Mouse (Mus musculus): ENCODE measurements around the gene Comp. TPM values are rescaled to one million over a fixed set of nuclear protein-coding genes. Genes with fewer than 3 reads are reported as not detected.

Comp gene
- polyA plus RNA-seq, 1 experiment from 2014 or later = 0.35 TPM

GRCm38 (mm10) chr8:70359411-70359810 lies 13.9 kb upstream of the Comp start:
- H3K4me1 ChIP-seq = peaks cover 11% of the 10 kb centered on the region
- WGBS = 31% methylated on average over 3 of the region's 3 CpGs
- no peak for DNase-seq (ENCODE audit: low spot score)
- no peaks in the 10 kb centered on the region for H3K9me3 ChIP-seq (replicated peaks)
- H3K27ac ChIP-seq = no peak overlapping the region
- H3K36me3 ChIP-seq = no peaks in the 10 kb centered on the region
- H3K4me3 ChIP-seq = no peak overlapping the region
- H3K27me3 ChIP-seq (ENCODE audit: low read depth, poor library complexity, severe bottlenecking) = peaks cover 24% of the 10 kb centered on the region

DNA sequence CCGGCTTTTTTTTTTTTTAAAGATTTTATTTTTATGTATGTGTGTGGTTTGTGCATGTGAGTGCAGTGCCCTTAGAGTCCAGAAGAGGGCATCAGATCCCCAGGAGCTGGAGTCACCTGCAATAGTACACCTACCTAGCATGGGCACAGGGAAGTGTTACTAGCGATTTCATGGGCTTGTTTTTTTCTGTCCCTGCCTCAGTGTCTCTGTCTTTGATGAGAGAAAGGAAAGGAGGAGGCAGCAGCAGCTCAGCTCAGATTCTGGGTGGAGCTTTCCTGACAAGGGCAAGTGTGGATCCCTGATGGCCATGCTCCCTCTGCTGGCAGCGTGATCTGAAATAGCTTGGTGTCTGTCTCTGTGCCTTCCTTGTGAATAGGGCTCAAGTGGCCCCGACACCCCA lies 12.6 kb upstream of the Comp start:
- Histone ChIP-seq H3K9me3 (replicated peaks) (no peaks in the 10 kb centered on the region), H3K36me3 (no peaks in the 10 kb centered on the region), H3K4me3 (no peak overlapping the region), H3K4me1 (peaks cover 12% of the 10 kb centered on the region), H3K27me3 (ENCODE audit: low read depth, poor library complexity, severe bottlenecking) (peaks cover 24% of the 10 kb centered on the region), H3K27ac (no peak overlapping the region)
- no peak for DNase-seq (ENCODE audit: low spot score)
- WGBS = 49% methylated on average over 4 of the region's 4 CpGs

DNA sequence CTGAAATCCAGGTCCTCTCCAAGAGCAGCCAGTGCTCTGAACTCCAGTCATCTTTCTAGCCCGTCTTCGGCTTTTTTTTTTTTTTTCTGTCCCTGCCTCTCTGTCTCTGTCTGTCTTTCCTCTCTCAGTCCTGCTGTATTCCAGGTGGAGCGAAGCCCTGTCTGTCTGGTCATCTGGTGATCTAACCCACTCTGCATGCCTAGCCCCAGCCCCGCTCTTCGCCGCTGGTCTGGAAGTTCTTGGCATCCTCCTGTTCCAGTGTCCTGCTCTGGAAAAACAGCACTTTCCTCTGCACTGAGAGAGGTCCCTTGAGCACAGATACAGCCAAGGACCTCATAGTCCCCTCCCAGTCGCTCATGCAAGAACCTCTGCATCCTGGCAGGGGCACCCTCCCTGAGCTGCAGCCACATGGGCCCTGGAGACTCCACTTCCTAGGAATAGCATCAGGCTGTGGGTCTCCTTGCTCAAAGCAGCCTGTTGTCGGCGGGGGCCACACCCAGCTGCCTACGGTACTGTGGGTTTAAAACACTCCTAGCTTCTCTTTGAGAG lies 11.8 kb upstream of the Comp start:
- no peak overlapping the region for H3K4me3 ChIP-seq
- peaks cover 24% of the 10 kb centered on the region for H3K27me3 ChIP-seq (ENCODE audit: low read depth, poor library complexity, severe bottlenecking)
- WGBS = 74% methylated on average over 10 of the region's 10 CpGs
- no peak overlapping the region for H3K27ac ChIP-seq
- no peaks in the 10 kb centered on the region for H3K36me3 ChIP-seq
- H3K4me1 ChIP-seq = peaks cover 14% of the 10 kb centered on the region
- DNase-seq (ENCODE audit: low spot score) = no peak
- H3K9me3 ChIP-seq (replicated peaks) = no peaks in the 10 kb centered on the region

- WGBS = 49% methylated on average over 5 of the region's 5 CpGs
- Histone ChIP-seq H3K9me3 (replicated peaks) (no peaks in the 10 kb centered on the region), H3K36me3 (no peaks in the 10 kb centered on the region), H3K4me1 (peaks cover 14% of the 10 kb centered on the region), H3K4me3 (no peak overlapping the region), H3K27ac (no peak overlapping the region), H3K27me3 (ENCODE audit: low read depth, poor library complexity, severe bottlenecking) (peaks cover 21% of the 10 kb centered on the region)
- DNase-seq (ENCODE audit: low spot score) = no peak
Observed at GRCm38 (mm10) chr8:70364066-70364465, 9.3 kb upstream of the Comp start.

GRCm38 (mm10) chr8:70366588-70366987 lies 6.8 kb upstream of the Comp start:
- H3K27me3 ChIP-seq (ENCODE audit: low read depth, poor library complexity, severe bottlenecking) = peaks cover 29% of the 10 kb centered on the region
- H3K4me3 ChIP-seq = no peak overlapping the region
- DNase-seq (ENCODE audit: low spot score) = no peak
- no peak overlapping the region for H3K27ac ChIP-seq
- no peaks in the 10 kb centered on the region for H3K36me3 ChIP-seq
- peaks cover 17% of the 10 kb centered on the region for H3K4me1 ChIP-seq
- 69% methylated on average over 5 of the region's 5 CpGs for WGBS
- H3K9me3 ChIP-seq (replicated peaks) = no peaks in the 10 kb centered on the region

GRCm38 (mm10) chr8:70370476-70370875 lies 2.9 kb upstream of the Comp start:
- no peak for DNase-seq (ENCODE audit: low spot score)
- Histone ChIP-seq H3K36me3 (no peaks in the 10 kb centered on the region), H3K4me1 (peaks cover 45% of the 10 kb centered on the region), H3K27ac (no peak overlapping the region), H3K9me3 (replicated peaks) (no peaks in the 10 kb centered on the region), H3K4me3 (no peak overlapping the region), H3K27me3 (ENCODE audit: low read depth, poor library complexity, severe bottlenecking) (peaks cover 56% of the 10 kb centered on the region)
- WGBS = 81% methylated on average over 7 of the region's 7 CpGs

DNA sequence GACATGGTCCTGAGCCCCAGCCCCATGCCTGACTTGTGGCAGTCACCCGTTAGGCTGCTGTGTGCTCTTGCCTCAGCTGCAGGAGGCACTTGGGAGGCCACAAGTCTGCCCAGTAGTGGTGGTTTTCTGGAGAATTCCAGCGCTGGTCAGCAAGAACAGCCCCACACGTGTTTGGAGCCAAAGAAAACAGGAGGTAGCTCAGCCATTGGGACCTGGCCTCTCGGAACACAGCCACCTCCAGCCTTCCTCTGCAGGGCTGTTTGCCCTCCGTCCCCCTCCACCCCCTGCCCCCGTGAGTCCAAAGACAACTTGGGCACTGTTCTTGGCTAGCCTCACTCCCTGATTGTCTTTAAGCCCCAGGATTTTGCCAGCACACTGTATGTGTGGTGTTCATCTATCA lies 1.4 kb upstream of the Comp start:
- Histone ChIP-seq H3K27ac (no peak overlapping the region; the same call in 1 of the 2 replicates), H3K9me3 (replicated peaks) (no peaks in the 10 kb centered on the region), H3K4me3 (no peak overlapping the region), H3K36me3 (no peaks in the 10 kb centered on the region), H3K4me1 (peaks cover 54% of the 10 kb centered on the region), H3K27me3 (ENCODE audit: low read depth, poor library complexity, severe bottlenecking) (peaks cover 71% of the 10 kb centered on the region)
- 41% methylated on average over 6 of the region's 6 CpGs for WGBS
- no peak for DNase-seq (ENCODE audit: low spot score)

DNA sequence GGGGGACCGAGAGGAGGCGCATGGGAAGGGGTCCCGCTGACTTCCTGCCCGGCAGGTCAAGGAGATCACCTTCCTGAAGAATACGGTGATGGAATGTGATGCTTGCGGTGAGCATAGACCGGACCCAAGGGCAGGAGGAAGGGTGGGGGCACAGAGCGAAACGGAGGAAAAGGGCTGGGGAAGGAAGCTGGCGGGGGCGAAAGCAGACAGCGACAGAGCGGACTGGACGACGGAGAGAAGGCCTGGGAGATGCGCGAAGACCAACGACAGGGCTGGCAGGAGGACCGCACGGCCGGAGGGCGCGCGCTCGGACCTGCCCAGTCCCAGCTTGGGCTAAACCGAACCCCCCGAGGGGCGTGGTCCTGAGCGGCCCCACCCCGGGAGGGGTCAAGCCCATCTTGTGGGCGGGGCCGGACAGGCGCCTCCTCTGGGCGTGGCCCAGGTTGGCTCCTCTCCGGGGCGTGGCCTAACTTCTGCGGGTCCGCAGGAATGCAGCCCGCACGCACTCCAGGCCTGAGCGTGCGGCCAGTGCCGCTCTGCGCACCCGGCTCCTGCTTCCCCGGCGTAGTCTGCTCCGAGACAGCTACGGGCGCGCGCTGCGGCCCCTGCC lies 1.1 kb downstream of the Comp start:
- peak overlapping the region; percentile 27; the same call in 1 of the 2 replicates for H3K27ac ChIP-seq
- H3K4me1 ChIP-seq = peaks cover 54% of the 10 kb centered on the region
- peaks cover 96% of the 10 kb centered on the region for H3K27me3 ChIP-seq (ENCODE audit: low read depth, poor library complexity, severe bottlenecking)
- DNase-seq (ENCODE audit: low spot score) = peak; percentile 82
- no peaks in the 10 kb centered on the region for H3K36me3 ChIP-seq
- no peaks in the 10 kb centered on the region for H3K9me3 ChIP-seq (replicated peaks)
- WGBS = 1% methylated on average over 53 of the region's 53 CpGs
- peak overlapping the region; percentile 48 for H3K4me3 ChIP-seq

- H3K36me3 ChIP-seq = no peaks in the 10 kb centered on the region
- DNase-seq (ENCODE audit: low spot score) = peak; percentile 48
- no peak overlapping the region for H3K27ac ChIP-seq
- peaks cover 91% of the 10 kb centered on the region for H3K27me3 ChIP-seq (ENCODE audit: low read depth, poor library complexity, severe bottlenecking)
- H3K9me3 ChIP-seq (replicated peaks) = no peaks in the 10 kb centered on the region
- H3K4me3 ChIP-seq = peak overlapping the region; percentile 48
- 10% methylated on average over 35 of the region's 35 CpGs for WGBS
- peaks cover 54% of the 10 kb centered on the region for H3K4me1 ChIP-seq
Observed at GRCm38 (mm10) chr8:70375212-70375859, 2.0 kb downstream of the Comp start.

GRCm38 (mm10) chr8:70376275-70376741 lies 3.0 kb downstream of the Comp start:
- peak overlapping the region; percentile 33 for H3K4me3 ChIP-seq
- no peaks in the 10 kb centered on the region for H3K36me3 ChIP-seq
- peaks cover 51% of the 10 kb centered on the region for H3K4me1 ChIP-seq
- no peaks in the 10 kb centered on the region for H3K9me3 ChIP-seq (replicated peaks)
- 11% methylated on average over 37 of the region's 37 CpGs for WGBS
- H3K27ac ChIP-seq = no peak overlapping the region
- peaks cover 83% of the 10 kb centered on the region for H3K27me3 ChIP-seq (ENCODE audit: low read depth, poor library complexity, severe bottlenecking)
- DNase-seq (ENCODE audit: low spot score) = peak; percentile 52

- Histone ChIP-seq H3K4me1 (peaks cover 45% of the 10 kb centered on the region), H3K27ac (no peak overlapping the region), H3K36me3 (no peaks in the 10 kb centered on the region), H3K9me3 (replicated peaks) (no peaks in the 10 kb centered on the region), H3K4me3 (no peak overlapping the region), H3K27me3 (ENCODE audit: low read depth, poor library complexity, severe bottlenecking) (peaks cover 78% of the 10 kb centered on the region)
- DNase-seq (ENCODE audit: low spot score) = no peak
- 14% methylated on average over 15 of the region's 15 CpGs for WGBS
Observed at GRCm38 (mm10) chr8:70377049-70377448, 3.7 kb downstream of the Comp start.

DNA sequence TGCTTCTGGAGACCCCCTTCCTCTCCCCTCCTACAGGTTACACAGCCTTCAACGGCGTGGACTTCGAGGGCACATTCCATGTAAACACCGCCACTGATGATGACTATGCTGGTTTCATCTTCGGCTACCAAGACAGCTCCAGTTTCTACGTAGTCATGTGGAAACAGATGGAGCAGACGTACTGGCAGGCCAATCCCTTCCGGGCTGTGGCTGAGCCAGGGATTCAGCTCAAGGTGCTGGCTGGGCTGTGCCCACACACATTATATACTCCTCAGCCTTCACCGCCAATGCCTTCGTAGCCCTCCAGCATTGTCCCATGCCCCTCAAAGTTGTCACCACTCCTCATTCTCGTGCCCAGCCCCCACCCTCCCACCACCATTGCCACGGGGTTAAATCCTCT lies 6.7 kb downstream of the Comp start:
- no peak overlapping the region for H3K4me3 ChIP-seq
- H3K4me1 ChIP-seq = peaks cover 15% of the 10 kb centered on the region
- H3K9me3 ChIP-seq (replicated peaks) = no peaks in the 10 kb centered on the region
- H3K27ac ChIP-seq = no peak overlapping the region
- peaks cover 6% of the 10 kb centered on the region for H3K36me3 ChIP-seq
- DNase-seq (ENCODE audit: low spot score) = no peak
- H3K27me3 ChIP-seq (ENCODE audit: low read depth, poor library complexity, severe bottlenecking) = peaks cover 48% of the 10 kb centered on the region
- 84% methylated on average over 12 of the region's 12 CpGs for WGBS

- peaks cover 16% of the 10 kb centered on the region for H3K27me3 ChIP-seq (ENCODE audit: low read depth, poor library complexity, severe bottlenecking)
Observed at GRCm38 (mm10) chr8:70383287-70383686, 9.9 kb downstream of the Comp start.

More at GRCm38 (mm10) chr8:70383287-70383686, 9.9 kb downstream of the Comp start:
- Histone ChIP-seq H3K36me3 (peaks cover 38% of the 10 kb centered on the region), H3K9me3 (replicated peaks) (no peaks in the 10 kb centered on the region), H3K27ac (no peak overlapping the region), H3K4me1 (peaks cover 6% of the 10 kb centered on the region; the same call in 1 of the 2 replicates), H3K4me3 (no peak overlapping the region)
- 65% methylated on average over 3 of the region's 3 CpGs for WGBS
- peak; percentile 63 for DNase-seq (ENCODE audit: low spot score)

Measured in limb, embryonic 10.5 days (tissue).